Mouse (Mus musculus) cerebellum, adult (tissue): Measurements from ENCODE around the gene Gm20388.
A peak's percentile ranks its signal among the peaks of the same experiment; 100 is the strongest.

ENCODE experiments used
- ATAC-seq: cut with Nextera tagmentation; 2 replicates; pipeline ENCODE4 v1.9.2; 2017; ENCODE audit warnings: mild to moderate bottlenecking, moderate library complexity, mixed read lengths; ENCODE audit not compliant: insufficient number of reproducible peaks, low FRiP score, low TSS enrichment

The Gm20388 gene

DNA sequence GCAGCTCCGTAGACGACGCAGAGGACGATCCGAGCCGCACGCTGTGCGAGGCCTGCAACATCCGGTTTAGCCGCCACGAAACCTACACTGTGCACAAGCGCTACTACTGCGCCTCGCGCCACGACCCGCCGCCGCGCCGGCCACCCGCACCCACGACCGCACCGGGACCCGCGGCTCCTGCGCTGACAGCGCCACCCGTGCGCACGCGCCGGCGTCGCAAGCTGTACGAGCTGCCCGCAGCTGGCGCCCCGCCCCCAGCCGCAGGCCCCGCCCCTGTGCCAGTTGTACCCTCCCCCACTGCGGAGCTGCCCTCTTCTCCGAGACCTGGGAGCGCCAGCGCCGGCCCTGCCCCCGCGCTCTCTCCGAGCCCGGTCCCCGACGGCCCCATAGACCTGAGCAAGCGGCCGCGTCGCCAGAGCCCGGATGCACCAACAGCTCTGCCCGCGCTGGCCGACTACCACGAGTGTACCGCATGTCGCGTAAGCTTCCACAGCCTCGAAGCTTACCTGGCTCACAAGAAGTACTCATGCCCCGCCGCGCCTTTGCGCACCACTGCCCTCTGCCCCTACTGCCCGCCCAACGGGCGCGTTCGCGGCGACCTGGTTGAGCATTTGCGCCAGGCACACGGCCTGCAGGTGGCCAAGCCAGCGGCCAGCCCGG, 2425.7 kb downstream of the Gm20388 start:
- ATAC-seq = no peak

GRCm38 (mm10) chr8:122338852-122339251, 2428.2 kb downstream of the Gm20388 start:
- ATAC-seq = no peak

DNA sequence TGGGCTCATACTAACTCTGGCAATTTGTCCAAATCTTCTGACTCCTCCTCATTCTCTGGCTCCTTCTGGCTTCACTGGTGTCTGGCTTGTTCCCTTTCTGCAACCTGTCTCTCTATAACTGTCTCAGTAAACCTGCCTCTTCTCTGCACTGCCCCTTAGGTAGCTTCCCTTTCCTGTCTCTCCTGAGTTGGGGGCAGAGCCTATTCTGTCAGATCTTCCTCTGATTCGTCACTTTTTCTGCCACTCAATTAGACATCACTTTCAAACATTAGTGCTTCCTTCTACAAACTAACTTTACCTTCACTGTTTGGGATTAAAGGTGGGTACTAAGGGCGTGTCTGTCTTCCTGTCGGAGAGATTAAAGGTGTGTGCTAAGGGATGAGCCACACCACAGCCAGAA, 2430.1 kb downstream of the Gm20388 start:
- no peak for ATAC-seq

DNA sequence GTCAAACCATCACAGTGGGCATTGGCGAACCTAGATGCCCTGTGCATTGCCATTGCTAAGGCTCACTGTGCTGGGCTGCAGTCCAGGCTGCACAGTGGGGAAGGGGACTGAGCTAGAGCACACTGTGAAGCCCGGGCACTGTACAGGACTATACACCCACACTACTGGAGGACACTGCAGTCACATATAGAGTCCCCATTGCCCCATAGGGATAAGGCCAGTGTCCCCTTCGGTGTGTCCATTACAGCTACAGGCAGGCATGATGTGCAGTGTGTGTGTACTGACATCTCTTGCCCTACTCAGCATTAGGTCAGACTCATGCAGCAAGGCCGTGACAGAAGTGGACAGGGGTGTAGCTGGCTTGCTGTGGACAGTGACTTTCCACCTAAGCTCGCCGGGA, 2431.1 kb downstream of the Gm20388 start:
- no peak for ATAC-seq

- ATAC-seq = no peak
These were observed 2431.7 kb downstream of the Gm20388 start for GRCm38 (mm10) chr8:122342362-122342761.

- ATAC-seq = no peak
These were observed 2432.2 kb downstream of the Gm20388 start for GRCm38 (mm10) chr8:122342806-122343209.

DNA sequence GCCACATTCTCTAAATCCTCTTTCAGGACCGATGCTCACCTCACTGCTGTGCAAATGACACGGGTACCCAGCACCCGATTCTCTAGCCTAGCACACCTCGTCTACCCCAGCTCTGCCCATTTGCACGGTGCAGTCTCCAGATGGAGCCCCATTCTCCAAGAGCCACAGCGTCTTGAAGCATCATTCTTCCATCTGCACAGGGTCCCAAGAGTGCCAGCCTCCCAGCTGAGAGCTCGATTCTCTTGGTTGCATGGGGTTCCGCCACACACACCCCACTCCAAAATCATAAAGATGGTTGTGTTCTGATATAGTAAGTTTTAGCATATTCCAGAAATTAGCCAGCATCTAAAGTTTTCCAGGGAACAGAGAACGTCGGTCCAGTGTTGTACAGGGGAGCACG, 2432.7 kb downstream of the Gm20388 start:
- ATAC-seq = no peak

GRCm38 (mm10) chr8:122343758-122344157, 2433.1 kb downstream of the Gm20388 start:
- ATAC-seq = no peak

GRCm38 (mm10) chr8:122344219-122344618, 2433.6 kb downstream of the Gm20388 start:
- 0 out of 2 replicates have a peak, but pooled peaks have one; percentile 7 for ATAC-seq

GRCm38 (mm10) chr8:122345181-122346095, 2434.8 kb downstream of the Gm20388 start:
- ATAC-seq = no peak

- peak; percentile 74 for ATAC-seq
These were observed 2437.3 kb downstream of the Gm20388 start for GRCm38 (mm10) chr8:122347811-122348552.

- ATAC-seq = no peak
These were observed 2439.0 kb downstream of the Gm20388 start for GRCm38 (mm10) chr8:122349357-122350297.

DNA sequence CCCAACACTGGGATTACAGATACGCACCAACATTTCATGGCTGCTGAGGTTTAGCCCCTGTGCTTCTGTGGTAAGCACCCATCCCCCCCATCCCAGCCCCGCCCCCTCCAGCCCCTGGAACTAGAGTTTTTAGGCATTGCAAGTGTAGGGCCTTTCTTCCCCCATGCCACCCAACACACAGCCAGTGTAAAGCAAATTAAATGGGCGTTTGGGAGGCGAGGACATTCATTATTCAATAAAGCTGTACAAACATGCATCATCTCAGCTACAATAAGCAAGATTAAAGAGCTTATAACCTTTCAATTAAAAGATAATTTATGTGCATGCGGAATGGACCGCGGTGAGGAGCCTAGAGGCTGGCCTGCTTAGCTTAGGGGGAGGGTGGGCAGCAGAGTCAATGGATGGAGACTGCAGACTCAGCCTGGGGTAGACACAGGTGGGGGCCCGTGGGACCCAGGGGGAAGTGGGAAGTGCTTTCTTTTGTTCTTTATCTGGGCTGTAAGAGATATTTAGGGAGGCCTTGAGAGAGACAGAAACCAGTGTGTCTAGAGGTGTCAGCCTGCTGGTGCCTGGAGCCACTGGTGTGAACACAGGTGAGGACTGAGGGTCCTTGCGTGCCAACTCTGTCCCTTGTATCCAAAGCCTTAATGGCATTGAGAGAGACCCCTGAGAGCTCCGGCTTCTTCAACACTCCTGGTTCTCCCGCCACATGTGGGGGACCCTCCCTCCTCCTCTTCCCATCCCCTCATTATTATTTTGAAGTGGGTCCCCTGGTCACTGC, 2439.9 kb downstream of the Gm20388 start:
- no peak for ATAC-seq

DNA sequence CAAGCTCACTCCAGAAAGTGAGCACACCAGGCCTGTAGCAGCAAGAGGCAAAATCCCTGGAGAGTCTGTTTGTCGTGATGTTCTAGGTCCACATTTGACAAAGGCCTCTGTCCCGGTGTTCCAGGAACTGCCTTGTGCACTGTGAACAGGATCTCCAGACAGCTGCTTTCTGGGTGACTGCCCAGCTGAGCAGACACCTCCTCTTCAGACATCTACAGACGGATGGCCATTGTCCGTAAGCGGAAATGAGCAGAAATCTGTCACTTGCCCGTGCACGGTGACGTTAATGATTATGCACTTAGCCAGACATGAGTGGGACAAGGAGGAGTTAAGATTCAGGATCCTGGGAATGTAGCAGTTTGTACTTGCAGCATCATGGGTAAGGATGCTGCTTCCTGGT, 2443.5 kb downstream of the Gm20388 start:
- no peak for ATAC-seq

DNA sequence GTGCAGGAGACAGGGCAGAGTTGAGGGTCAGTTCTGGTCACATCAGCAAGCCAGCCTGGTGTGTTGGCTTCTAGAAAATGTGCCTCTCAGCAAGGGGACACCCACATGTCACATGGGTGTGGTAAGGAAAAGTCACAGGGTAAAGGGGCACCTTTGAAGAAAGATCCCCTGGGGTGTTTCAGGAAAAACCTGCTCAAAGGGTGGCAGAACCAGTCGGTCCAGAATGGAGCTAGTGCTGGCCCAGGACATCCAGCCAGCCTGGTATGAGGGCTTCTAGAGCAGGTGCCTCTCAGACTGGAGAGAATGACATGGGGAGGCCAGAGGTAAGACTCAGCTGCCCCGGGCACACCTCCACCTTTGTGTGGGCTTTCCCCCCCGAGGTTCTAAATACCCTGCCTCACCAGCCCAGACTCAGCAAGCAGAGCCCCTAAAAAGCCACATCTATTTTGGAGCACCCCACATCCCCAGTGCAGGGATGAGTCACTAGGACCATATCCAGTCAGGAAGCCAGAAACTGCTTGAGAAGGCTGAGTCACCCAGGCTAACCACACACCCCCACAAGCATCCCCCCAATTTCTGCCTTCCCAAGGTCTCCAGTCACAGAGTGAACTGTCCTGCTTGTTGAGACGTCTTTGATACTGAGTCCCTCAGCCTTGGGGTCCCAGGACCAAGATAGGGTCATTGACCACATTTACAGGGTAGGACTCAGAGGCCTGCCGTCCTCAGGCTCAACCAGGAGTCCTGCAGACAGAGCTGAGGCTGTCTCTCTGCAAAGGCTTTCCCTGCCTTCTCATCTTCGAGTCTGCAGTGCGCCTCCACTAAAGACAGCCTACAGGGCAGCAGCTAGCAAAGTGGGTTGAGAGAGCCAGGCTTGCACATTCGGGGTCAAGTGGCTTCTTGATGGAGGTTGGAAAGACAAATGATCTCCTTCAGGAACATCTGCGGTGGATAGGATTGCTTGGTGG, 2445.3 kb downstream of the Gm20388 start:
- no peak for ATAC-seq

GRCm38 (mm10) chr8:122357202-122357601, 2446.6 kb downstream of the Gm20388 start:
- no peak for ATAC-seq

DNA sequence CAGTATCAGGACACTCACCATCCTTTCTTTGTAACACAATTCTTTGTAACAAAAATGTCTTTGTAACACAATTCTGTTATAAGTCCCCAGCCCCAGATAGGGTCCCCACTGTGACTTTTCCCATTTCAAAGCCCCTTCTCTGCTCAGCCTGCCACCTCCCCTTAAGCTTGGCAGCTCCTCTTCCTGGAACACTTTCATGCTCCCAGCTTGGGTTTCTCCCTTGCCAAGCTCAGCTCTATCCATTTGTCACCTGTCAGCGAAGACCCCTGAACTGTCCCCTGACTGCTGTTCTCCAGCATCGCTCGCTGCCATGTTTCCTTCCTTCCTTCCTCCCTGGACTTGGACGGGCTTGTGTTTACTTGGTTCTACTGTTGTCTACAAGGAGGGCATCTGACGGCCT, 2447.0 kb downstream of the Gm20388 start:
- ATAC-seq = no peak
